Mouse (Mus musculus) large intestine, adult 2 months (tissue): Measurements from ENCODE around the gene Rad17. TPM values are rescaled to one million over a fixed set of nuclear protein-coding genes. Genes with fewer than 3 reads are reported as not detected.

Experiments
- DNase-seq: peaks from one replicate; pipeline ENCODE4 v3.0.0-alpha.2; 2012; ENCODE audit warnings: low read depth, low spot score
- WGBS: fragments of 180-500 bp; shearing (Covaris S2); methylation state at CpG from one replicate; pipeline ENCODE4 v1.1.7; 2018; 5-methylcytosine and 5-hydroxymethylcytosine counted together
- polyA plus RNA-seq: library from polyadenylated mRNA; depleted of rRNA; stranded (reverse); fragments of >200 nt; gene quantifications from 2 replicates; pipeline ENCODE4 v1.2.3, GENCODE M21; 2012; rRNA removed

The Rad17 gene
- polyA plus RNA-seq, 1 experiment, result 3.2 TPM

DNA sequence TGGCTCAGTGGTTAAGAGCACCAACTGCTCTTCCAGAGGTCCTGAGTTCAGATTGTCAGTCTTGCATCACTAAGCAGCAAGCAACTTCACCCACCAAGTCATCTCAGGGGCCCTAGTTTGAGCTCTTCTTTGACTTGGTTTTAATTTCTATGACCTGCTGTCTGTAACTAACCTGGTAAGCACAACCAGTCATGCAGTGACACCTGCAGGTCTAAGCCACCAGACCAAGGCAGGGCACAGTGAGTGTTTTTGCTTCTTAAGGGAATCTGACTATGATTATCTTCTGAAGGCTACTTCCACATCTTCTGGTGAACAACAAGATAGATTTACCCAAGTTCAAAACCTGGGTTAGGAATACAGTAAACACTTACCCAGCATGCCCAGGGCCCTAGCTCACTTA, 70.9 kb downstream of the Rad17 start:
- DNase-seq, result no peak

- 15% methylated on average over 3 of the region's 3 CpGs for WGBS
- DNase-seq, result no peak
These were observed 71.6 kb downstream of the Rad17 start for GRCm38 (mm10) chr13:100579220-100579619.

DNA sequence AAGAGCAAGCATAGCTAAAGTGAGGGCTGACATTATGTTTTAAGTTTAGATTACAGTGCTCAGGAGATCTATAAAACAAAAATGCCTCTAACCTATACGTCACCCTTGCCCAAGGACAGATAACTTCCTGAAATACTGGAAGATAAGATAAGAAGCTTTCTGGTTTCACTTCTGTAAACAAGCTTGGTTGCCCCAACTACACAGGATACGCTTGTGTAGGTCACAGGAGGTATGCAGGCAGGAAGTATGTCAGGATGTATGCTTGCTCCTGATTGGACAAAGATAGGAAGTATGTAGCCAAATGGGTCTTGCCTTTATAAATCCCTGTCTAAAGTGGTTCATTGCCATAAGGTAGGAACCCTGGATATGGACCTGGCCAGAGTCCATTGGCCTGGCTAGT, 74.9 kb downstream of the Rad17 start:
- no peak for DNase-seq
- 17% methylated on average over 2 of the region's 2 CpGs for WGBS

DNA sequence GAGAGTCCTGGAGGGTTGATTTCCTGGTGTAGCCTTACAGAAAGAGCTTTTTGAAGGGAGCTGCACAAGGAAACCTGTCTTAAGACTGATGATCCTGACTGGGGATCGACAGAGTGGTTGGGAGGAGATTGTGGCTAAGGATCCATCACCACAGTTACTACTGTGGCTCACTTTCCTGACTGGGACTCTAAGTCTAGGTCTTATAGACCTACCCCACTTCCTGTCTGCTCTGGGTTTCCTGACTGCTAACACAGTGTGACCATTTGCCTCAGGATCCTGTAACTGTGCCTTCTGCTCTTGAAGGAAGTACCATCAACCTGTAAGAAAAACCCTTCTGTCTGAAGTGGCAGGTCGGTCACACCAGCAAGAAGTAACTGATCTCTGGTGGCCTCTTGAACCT, 80.1 kb downstream of the Rad17 start:
- WGBS, result 75% methylated on average over 2 of the region's 2 CpGs
- no peak for DNase-seq

- 98% methylated on average over 1 of the region's 1 CpGs for WGBS
- DNase-seq, result no peak
These were observed 82.5 kb downstream of the Rad17 start for GRCm38 (mm10) chr13:100568359-100568758.

Other genes with a start within 250 kb of the Rad17 start
- gene Naip1, start 198.2 kb downstream of the Rad17 start, polyA plus RNA-seq, result 18.6 and 19.6 TPM in 2 replicates
- gene Gtf2h2, start 158.5 kb downstream of the Rad17 start, polyA plus RNA-seq, result 15.4 and 21.1 TPM in 2 replicates
- gene Ocln, start 98.3 kb downstream of the Rad17 start, polyA plus RNA-seq, result 31.6 and 48.4 TPM in 2 replicates
- 22.9 and 25.8 TPM in 2 replicates for gene Marveld2, start 34.1 kb downstream of the Rad17 start, polyA plus RNA-seq
- 45.5 and 46.5 TPM in 2 replicates for gene Ak6, start 72 bp downstream of the Rad17 start, polyA plus RNA-seq
- gene Taf9, start 528 bp upstream of the Rad17 start, polyA plus RNA-seq, result 1.4 and 1.9 TPM in 2 replicates
- gene Ccdc125, start 18.7 kb upstream of the Rad17 start, polyA plus RNA-seq, result 0.89 and 1.5 TPM in 2 replicates
- 12.5 and 13.9 TPM in 2 replicates for gene Cdk7, start 79.9 kb upstream of the Rad17 start, polyA plus RNA-seq
- gene Mrps36, start 93.6 kb upstream of the Rad17 start, polyA plus RNA-seq, result 76.6 and 88.6 TPM in 2 replicates
- 1.8 and 2.4 TPM in 2 replicates for gene Cenph, start 124.8 kb upstream of the Rad17 start, polyA plus RNA-seq
- 35.5 and 37.9 TPM in 2 replicates for gene Ccnb1, start 135.5 kb upstream of the Rad17 start, polyA plus RNA-seq
- gene Slc30a5, start 182.4 kb upstream of the Rad17 start, polyA plus RNA-seq, result 38.8 and 49.6 TPM in 2 replicates